Mouse (Mus musculus) bone marrow macrophage, adult 2 months (primary cell): ENCODE data around the gene Ptpn11.

ENCODE experiments used
- CTCF ChIP-seq: IDR thresholded peaks from 2 replicates; pipeline ENCODE4 v1.5.1; 2012; ENCODE audit warnings: low read depth, mild to moderate bottlenecking, low read length, moderate library complexity
- POLR2A ChIP-seq: IDR thresholded peaks from 2 replicates; pipeline ENCODE4 v1.6.1; 2012; ENCODE audit warnings: mild to moderate bottlenecking, low read depth, low read length, borderline replicate concordance

GRCm38 (mm10) chr5:121191584-121191906, 348 bp upstream of the Ptpn11 start:
- TF ChIP-seq CTCF (0 out of 2 replicates have a peak, but pooled peaks have one; percentile 27), POLR2A (no peak; the same call in 1 of the 2 replicates)
